In the genomic region with DNA sequence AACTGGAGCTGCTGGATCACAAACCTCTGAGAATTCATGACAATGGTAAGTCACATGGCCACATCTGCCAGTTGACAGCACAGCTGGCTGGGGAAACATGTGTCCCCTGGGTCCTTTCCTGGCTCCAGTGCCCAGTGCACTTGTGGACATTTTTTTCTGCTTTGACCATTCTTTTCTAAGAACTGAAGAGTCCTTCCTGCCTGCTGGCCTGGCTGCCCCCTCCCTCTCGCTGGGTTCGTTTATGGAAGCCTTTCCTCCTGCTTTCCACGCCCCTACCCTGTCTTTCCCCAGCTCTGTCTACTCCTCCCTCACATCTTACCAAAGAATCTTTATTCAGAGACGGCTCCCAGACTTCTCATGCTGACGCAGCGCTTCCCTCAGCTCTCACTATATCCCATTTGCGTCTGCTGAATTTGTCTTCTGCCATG, we compare ENCODE assay signal across 11 mouse cellular contexts. TPM values are rescaled to one million over a fixed set of nuclear protein-coding genes. Genes with fewer than 3 reads are reported as not detected.
DNase-seq lines count a peak whose midpoint lies in the region; ATAC-seq lines count a peak whose summit lies in the region.
"Had no signal": no experiment of that assay in that cellular context is flagged by ENCODE, and none has a peak within 500 bp of the region (broad histone marks: within the 10 kb centered on the region; RNA-seq: fewer than 3 reads in every experiment).

No protein-coding gene starts in this region.

- WGBS in neural tube, embryonic 14.5 days: 39% methylated on average over 7 of the region's 7 CpGs

- no peaks in the 10 kb centered on the region; the same call in 1 of the 2 replicates for H3K4me1 ChIP-seq in neural tube, embryonic 14.5 days (ENCODE audit: control insufficient read depth, insufficient read depth, low read length)
- H3K4me1 ChIP-seq: liver, embryonic 13.5 days had no signal

- no peaks in the 10 kb centered on the region for H3K27me3 ChIP-seq in neural tube, embryonic 14.5 days (ENCODE audit: control insufficient read depth, insufficient read depth, low read length)
- H3K27me3 ChIP-seq: heart, embryonic 13.5 days; liver, embryonic 13.5 days had no signal

- intact Hi-C loops in heart, postnatal 36 days (cut with DNase I): no loop called here

- no peak overlapping the region for H3K4me3 ChIP-seq in neural tube, embryonic 14.5 days (ENCODE audit: low read depth, low read length)
- H3K4me3 ChIP-seq: heart, embryonic 13.5 days; liver, embryonic 13.5 days had no signal

- ATAC-seq in frontal cortex, adult (ENCODE audit: low TSS enrichment): peak; percentile 55; the same call in 1 of the 2 replicates
- ATAC-seq in neural tube, embryonic 14.5 days (ENCODE audit: low read depth): no peak

- no peak overlapping the region for H3K4me2 ChIP-seq in neural tube, embryonic 14.5 days (ENCODE audit: low read depth, low read length)
- H3K4me2 ChIP-seq: heart, embryonic 13.5 days; liver, embryonic 13.5 days had no signal

- no peaks in the 10 kb centered on the region for H3K9me3 ChIP-seq in neural tube, embryonic 14.5 days (ENCODE audit: control insufficient read depth, low read length)
- H3K9me3 ChIP-seq: heart, embryonic 13.5 days; liver, embryonic 13.5 days had no signal

- H3K27ac ChIP-seq in neural tube, embryonic 14.5 days (ENCODE audit: low read depth, low read length): 0 out of 2 replicates have a peak overlapping the region, but pooled peaks have one; percentile 40
- H3K27ac ChIP-seq: heart, embryonic 13.5 days; liver, embryonic 13.5 days had no signal

- no peaks in the 10 kb centered on the region for H3K36me3 ChIP-seq in neural tube, embryonic 14.5 days (ENCODE audit: control insufficient read depth, insufficient read depth, low read length)
- H3K36me3 ChIP-seq: heart, embryonic 13.5 days; liver, embryonic 13.5 days had no signal

- no peak for DNase-seq in frontal cortex, postnatal 10 days (ENCODE audit: low spot score in 2 of 2)
- DNase-seq in ovary, postnatal 14 days (ENCODE audit: low spot score): peak; percentile 11
- no peak for DNase-seq in ovary, adult 18-20 months (ENCODE audit: low spot score)
- peak; percentile 41 for DNase-seq in heart, postnatal 36 days
- DNase-seq in left cerebral cortex, adult 8-10 months (ENCODE audit: low spot score in 2 of 2): no peak
- no peak for DNase-seq in B cell, adult 2 months
- DNase-seq: cerebellum, adult 2 months; liver, embryonic 13.5 days had no signal

- H3K9ac ChIP-seq in neural tube, embryonic 14.5 days (replicated peaks; ENCODE audit: low read depth, low read length): no peak overlapping the region
- H3K9ac ChIP-seq: heart, embryonic 13.5 days; liver, embryonic 13.5 days had no signal

RNA-seq across cellular contexts. Expression of a gene that starts 40.8 kb away (rescaled TPM):
- total RNA-seq in heart, postnatal 36 days (2021): 10 to 100 TPM; 83.0 to 88.0 TPM
- 98.0 and 98.8 TPM in 2 replicates for polyA plus RNA-seq in neural tube, embryonic 14.5 days (2014; fragmentation: Nextera tagmentation; extraction: Ambion mirVana)
- total RNA-seq in left cerebral cortex, adult 8-10 months (2022): 10 to 100 TPM; 65.6 to 78.5 (median 72.1) TPM

RNA-seq across cellular contexts. Expression of a gene that starts 41.2 kb away (rescaled TPM):
- total RNA-seq in heart, postnatal 36 days (2021): 1 to 10 TPM in 1 of 2 experiments, under 1 TPM in 1; 0.98 to 1.1 TPM
- polyA plus RNA-seq in neural tube, embryonic 14.5 days (2014; fragmentation: Nextera tagmentation; extraction: Ambion mirVana): 7.8 and 8.0 TPM in 2 replicates
- total RNA-seq in left cerebral cortex, adult 8-10 months (2022): 1 to 10 TPM; 4.5 to 8.3 (median 7.3) TPM

Comparison
In these comparisons a context has a peak if more than half of its experiments do, and no peak if none do; other contexts are left out.
1. DNase-seq: peak in ovary, postnatal 14 days (single experiment) and heart, postnatal 36 days (2 of 2); none in frontal cortex, postnatal 10 days (0 of 2), ovary, adult 18-20 months (single experiment), left cerebral cortex, adult 8-10 months (0 of 2) and B cell, adult 2 months (0 of 2).